Mouse (Mus musculus): ENCODE results near the gene Gm49373. TPM values are rescaled to one million over a fixed set of nuclear protein-coding genes. Genes with fewer than 3 reads are reported as not detected.

Gene Gm49373
- polyA plus RNA-seq, 1 experiment from 2014 or later: 0.44 TPM

DNA sequence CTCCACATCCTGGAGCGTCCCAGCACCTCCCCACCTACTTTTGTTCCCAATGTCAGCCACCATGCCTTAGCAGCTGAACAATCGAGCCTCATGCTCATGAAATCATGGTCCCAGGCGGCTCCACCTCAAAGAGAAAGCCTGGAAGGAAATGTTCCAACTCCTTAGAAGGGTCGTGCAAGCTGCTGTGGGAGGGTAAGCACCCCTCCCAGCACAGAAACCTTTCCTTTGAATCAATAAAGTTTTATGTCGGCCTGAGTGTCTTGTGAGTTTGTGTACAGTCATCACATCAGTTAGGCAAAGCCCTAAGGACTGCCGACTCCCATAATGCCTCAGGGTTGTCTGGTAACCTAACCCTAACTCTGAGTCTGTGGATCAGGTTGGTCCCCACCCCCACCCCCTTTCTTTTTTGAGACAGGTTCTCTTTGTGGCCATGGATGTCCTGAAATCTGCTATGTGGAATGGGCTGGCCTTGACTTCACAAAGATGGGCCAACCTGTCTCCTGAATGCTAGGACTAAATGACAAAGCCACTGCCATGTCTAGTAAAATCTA is 44.3 kb downstream of the Gm49373 start:
- Histone ChIP-seq H3K27me3 (ENCODE audit: control insufficient read depth, insufficient read depth, low read length) (peaks cover 61% of the 10 kb centered on the region), H3K4me1 (ENCODE audit: control insufficient read depth, insufficient read depth, low read length) (peaks cover 34% of the 10 kb centered on the region), H3K4me3 (ENCODE audit: low read depth, low read length) (no peak overlapping the region), H3K27ac (ENCODE audit: low read depth, low read length) (peak overlapping the region; percentile 31), H3K9ac (ENCODE audit: low read depth, low read length) (no peak overlapping the region), H3K4me2 (peak overlapping the region; percentile 94; the same call in 1 of the 2 replicates), H3K36me3 (ENCODE audit: control insufficient read depth, insufficient read depth, low read length) (no peaks in the 10 kb centered on the region), H3K9me3 (replicated peaks; ENCODE audit: control insufficient read depth, low read length) (no peaks in the 10 kb centered on the region)
- no peak for ATAC-seq (replicated peaks; ENCODE audit: insufficient number of reproducible peaks, low FRiP score, low TSS enrichment)
- 67% methylated on average over 6 of the region's 6 CpGs for WGBS (ENCODE audit: insufficient replicate concordance)

DNA sequence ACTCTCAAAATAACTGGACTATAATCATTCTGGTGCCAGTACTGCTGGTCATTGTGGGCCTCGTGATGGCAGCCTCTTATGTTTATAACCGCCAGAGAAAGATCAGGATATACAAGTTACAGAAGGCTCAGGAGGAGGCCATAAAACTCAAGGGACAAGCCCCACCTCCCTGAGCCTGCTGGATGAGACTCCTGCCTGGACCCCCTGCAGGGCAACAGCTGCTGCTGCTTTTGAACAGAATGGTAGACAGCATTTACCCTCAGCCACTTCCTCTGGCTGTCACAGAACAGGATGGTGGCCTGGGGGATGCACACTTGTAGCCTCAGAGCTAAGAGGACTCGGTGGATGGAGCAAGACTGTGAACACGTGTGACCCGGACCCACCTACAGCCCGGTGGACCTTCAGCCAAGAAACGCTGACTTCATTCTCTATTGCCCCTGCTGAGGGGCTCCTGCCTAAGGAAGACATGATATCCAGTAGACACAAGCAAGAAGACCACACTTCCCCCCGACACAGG is 45.1 kb downstream of the Gm49373 start:
- Histone ChIP-seq H3K9ac (ENCODE audit: low read depth, low read length) (no peak overlapping the region), H3K4me1 (ENCODE audit: control insufficient read depth, insufficient read depth, low read length) (peaks cover 29% of the 10 kb centered on the region), H3K27me3 (ENCODE audit: control insufficient read depth, insufficient read depth, low read length) (peaks cover 53% of the 10 kb centered on the region), H3K36me3 (ENCODE audit: control insufficient read depth, insufficient read depth, low read length) (no peaks in the 10 kb centered on the region), H3K4me2 (no peak overlapping the region), H3K9me3 (replicated peaks; ENCODE audit: control insufficient read depth, low read length) (no peaks in the 10 kb centered on the region), H3K4me3 (ENCODE audit: low read depth, low read length) (no peak overlapping the region), H3K27ac (ENCODE audit: low read depth, low read length) (no peak overlapping the region)
- ATAC-seq (replicated peaks; ENCODE audit: insufficient number of reproducible peaks, low FRiP score, low TSS enrichment): no peak
- WGBS (ENCODE audit: insufficient replicate concordance): 47% methylated on average over 8 of the region's 8 CpGs

DNA sequence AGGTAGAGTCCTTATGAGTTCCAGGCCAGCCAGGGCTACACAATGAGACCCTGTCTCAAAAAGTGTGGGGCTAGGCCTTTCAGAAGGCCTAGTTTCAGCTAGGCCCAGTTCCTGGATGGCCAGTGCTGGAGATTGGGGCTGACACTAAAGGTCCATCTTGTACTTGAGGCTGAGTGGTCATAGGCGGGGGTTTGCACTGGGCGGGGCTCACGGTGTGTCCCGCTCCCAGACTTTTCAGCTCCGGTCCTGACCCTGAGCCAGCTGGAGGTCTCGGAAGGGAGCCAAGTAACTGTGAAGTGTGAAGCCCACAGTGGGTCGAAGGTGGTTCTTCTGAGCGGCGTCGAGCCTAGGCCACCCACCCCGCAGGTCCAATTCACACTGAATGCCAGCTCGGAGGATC is 46.0 kb downstream of the Gm49373 start:
- no peaks in the 10 kb centered on the region for H3K36me3 ChIP-seq (ENCODE audit: control insufficient read depth, insufficient read depth, low read length)
- H3K4me2 ChIP-seq: no peak overlapping the region
- H3K4me3 ChIP-seq (ENCODE audit: low read depth, low read length): no peak overlapping the region
- H3K27ac ChIP-seq (ENCODE audit: low read depth, low read length): no peak overlapping the region
- no peaks in the 10 kb centered on the region for H3K9me3 ChIP-seq (replicated peaks; ENCODE audit: control insufficient read depth, low read length)
- ATAC-seq (replicated peaks; ENCODE audit: insufficient number of reproducible peaks, low FRiP score, low TSS enrichment): no peak
- WGBS (ENCODE audit: insufficient replicate concordance): 67% methylated on average over 12 of the region's 12 CpGs
- peak overlapping the region; percentile 28; the same call in 1 of the 2 replicates for H3K9ac ChIP-seq (ENCODE audit: low read depth, low read length)
- H3K4me1 ChIP-seq (ENCODE audit: control insufficient read depth, insufficient read depth, low read length): peaks cover 23% of the 10 kb centered on the region
- peaks cover 43% of the 10 kb centered on the region for H3K27me3 ChIP-seq (ENCODE audit: control insufficient read depth, insufficient read depth, low read length)

DNA sequence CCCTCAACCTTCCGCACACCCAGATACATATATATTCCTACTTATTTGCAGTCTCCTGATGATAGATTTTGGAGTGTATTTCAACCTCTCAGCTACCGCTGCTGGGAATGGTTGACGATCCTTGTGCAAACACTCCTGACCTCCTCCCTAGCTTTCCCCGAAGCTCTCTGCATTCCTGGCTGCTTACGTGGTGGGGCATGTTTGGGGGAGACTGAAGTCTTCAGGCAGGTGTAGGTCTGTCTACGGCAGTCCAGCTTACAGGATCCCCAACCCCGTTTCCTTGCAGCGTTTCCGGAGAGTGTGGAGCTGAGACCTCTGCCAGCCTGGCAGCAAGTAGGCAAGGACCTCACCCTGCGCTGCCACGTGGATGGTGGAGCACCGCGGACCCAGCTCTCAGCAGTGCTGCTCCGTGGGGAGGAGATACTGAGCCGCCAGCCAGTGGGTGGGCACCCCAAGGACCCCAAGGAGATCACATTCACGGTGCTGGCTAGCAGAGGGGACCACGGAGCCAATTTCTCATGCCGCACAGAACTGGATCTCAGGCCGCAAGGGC is 47.6 kb downstream of the Gm49373 start:
- no peak overlapping the region for H3K9ac ChIP-seq (ENCODE audit: low read depth, low read length)
- peaks cover 12% of the 10 kb centered on the region for H3K4me1 ChIP-seq (ENCODE audit: control insufficient read depth, insufficient read depth, low read length)
- H3K9me3 ChIP-seq (replicated peaks; ENCODE audit: control insufficient read depth, low read length): no peaks in the 10 kb centered on the region
- H3K4me2 ChIP-seq: no peak overlapping the region
- ATAC-seq (replicated peaks; ENCODE audit: insufficient number of reproducible peaks, low FRiP score, low TSS enrichment): no peak
- H3K4me3 ChIP-seq (ENCODE audit: low read depth, low read length): no peak overlapping the region
- H3K27me3 ChIP-seq (ENCODE audit: control insufficient read depth, insufficient read depth, low read length): peaks cover 36% of the 10 kb centered on the region
- H3K27ac ChIP-seq (ENCODE audit: low read depth, low read length): no peak overlapping the region
- H3K36me3 ChIP-seq (ENCODE audit: control insufficient read depth, insufficient read depth, low read length): no peaks in the 10 kb centered on the region
- 67% methylated on average over 19 of the region's 19 CpGs for WGBS (ENCODE audit: insufficient replicate concordance)

DNA sequence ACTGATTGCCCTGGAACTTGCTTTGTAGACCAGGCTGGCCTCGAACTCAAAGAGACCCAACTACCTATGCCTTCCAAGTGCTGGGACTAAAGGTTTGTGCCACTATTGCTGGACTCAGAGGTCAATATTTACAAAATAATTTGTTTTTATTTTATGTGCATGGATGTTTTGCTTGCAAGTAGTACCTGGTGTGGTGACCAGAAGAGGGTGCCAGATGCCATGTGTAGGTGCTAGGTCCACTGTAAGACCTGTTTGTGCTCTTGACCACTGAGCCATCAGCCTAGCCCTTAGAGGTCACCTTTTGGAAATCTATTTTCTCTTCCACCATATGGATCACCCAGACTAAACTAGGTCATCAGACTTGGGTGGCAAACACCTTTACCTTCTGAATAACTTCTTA is 50.2 kb downstream of the Gm49373 start:
- H3K9me3 ChIP-seq (replicated peaks; ENCODE audit: control insufficient read depth, low read length): no peaks in the 10 kb centered on the region
- no peak overlapping the region for H3K27ac ChIP-seq (ENCODE audit: low read depth, low read length)
- H3K4me3 ChIP-seq (ENCODE audit: low read depth, low read length): no peak overlapping the region
- peaks cover 28% of the 10 kb centered on the region for H3K27me3 ChIP-seq (ENCODE audit: control insufficient read depth, insufficient read depth, low read length)
- no peak overlapping the region for H3K9ac ChIP-seq (ENCODE audit: low read depth, low read length)
- H3K4me2 ChIP-seq: no peak overlapping the region
- no peaks in the 10 kb centered on the region for H3K36me3 ChIP-seq (ENCODE audit: control insufficient read depth, insufficient read depth, low read length)
- H3K4me1 ChIP-seq (ENCODE audit: control insufficient read depth, insufficient read depth, low read length): no peaks in the 10 kb centered on the region; the same call in 1 of the 2 replicates
- ATAC-seq (replicated peaks; ENCODE audit: insufficient number of reproducible peaks, low FRiP score, low TSS enrichment): no peak
- WGBS (ENCODE audit: insufficient replicate concordance): 89% methylated on average over 1 of the region's 1 CpGs

DNA sequence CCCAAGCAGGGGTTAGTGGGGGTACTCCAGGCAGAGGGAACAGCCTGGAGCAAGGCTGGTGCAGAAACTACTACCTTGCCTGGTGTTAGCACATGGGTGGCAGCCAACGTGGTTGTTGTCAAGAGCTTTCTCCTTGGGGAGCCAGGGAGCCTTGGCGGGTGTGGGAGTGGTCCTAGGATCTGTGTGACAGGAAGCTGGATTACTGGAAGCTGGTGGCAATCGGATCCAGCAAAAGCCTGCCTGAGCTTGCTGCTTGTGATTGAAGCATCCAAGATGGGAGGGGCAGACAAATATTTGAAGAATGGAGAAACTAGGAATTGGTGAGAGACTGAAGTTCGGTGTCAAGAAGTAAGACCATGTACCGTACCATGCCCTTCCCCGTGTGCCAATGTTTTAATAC is 50.6 kb downstream of the Gm49373 start:
- 61% methylated on average over 6 of the region's 6 CpGs for WGBS (ENCODE audit: insufficient replicate concordance)
- H3K9me3 ChIP-seq (replicated peaks; ENCODE audit: control insufficient read depth, low read length): no peaks in the 10 kb centered on the region

DNA sequence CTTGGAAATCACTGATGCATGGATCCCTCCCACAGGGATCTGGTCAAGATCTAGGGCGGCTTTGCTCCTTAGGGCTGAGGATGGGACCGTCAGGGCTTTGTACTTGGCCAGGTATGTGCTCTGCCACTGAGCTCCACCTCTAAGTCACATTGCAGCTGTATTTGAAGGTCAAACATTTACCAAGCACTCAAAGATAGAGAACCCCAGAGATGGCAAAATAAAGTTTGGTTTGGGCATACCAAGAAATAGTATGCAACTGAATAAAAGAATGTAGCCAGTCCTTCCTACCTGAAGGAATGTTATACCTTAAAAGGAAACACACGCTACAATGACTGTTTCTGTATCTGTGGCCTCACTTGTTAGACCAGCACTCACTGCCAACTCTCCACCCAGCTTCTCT is 51.5 kb downstream of the Gm49373 start:
- 73% methylated on average over 3 of the region's 3 CpGs for WGBS (ENCODE audit: insufficient replicate concordance)
- no peaks in the 10 kb centered on the region for H3K9me3 ChIP-seq (replicated peaks; ENCODE audit: control insufficient read depth, low read length)
- H3K27me3 ChIP-seq (ENCODE audit: control insufficient read depth, insufficient read depth, low read length): peaks cover 29% of the 10 kb centered on the region

More for the DNA sequence above, 50.6 kb downstream of the Gm49373 start:
- Histone ChIP-seq H3K9ac (ENCODE audit: low read depth, low read length) (no peak overlapping the region), H3K27me3 (ENCODE audit: control insufficient read depth, insufficient read depth, low read length) (peaks cover 28% of the 10 kb centered on the region), H3K4me2 (no peak overlapping the region), H3K4me1 (ENCODE audit: control insufficient read depth, insufficient read depth, low read length) (no peaks in the 10 kb centered on the region; the same call in 1 of the 2 replicates), H3K36me3 (ENCODE audit: control insufficient read depth, insufficient read depth, low read length) (no peaks in the 10 kb centered on the region), H3K27ac (ENCODE audit: low read depth, low read length) (no peak overlapping the region), H3K4me3 (ENCODE audit: low read depth, low read length) (no peak overlapping the region)
- no peak for ATAC-seq (replicated peaks; ENCODE audit: insufficient number of reproducible peaks, low FRiP score, low TSS enrichment)

DNA sequence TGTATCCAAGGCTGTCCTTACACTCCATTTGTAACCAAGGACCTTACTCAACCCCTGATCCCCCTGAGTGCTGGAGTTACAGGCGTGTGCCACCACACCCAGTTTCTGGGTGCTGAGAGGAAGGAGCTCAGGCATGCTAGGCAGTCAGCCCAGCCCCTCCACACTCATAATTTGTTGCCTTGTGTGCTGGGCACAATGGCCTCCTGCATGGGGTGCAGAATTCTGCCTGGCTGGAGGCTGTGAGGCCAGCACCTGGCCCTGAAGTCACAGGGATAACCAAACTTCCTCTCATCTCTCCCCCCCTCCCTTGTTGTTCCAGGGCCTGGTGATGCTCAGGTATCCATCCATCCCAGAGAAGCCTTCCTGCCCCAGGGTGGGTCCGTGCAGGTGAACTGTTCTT is 54.3 kb downstream of the Gm49373 start:
- Histone ChIP-seq H3K9ac (ENCODE audit: low read depth, low read length) (no peak overlapping the region), H3K36me3 (ENCODE audit: control insufficient read depth, insufficient read depth, low read length) (no peaks in the 10 kb centered on the region), H3K4me1 (ENCODE audit: control insufficient read depth, insufficient read depth, low read length) (peaks cover 11% of the 10 kb centered on the region), H3K4me2 (no peak overlapping the region), H3K9me3 (replicated peaks; ENCODE audit: control insufficient read depth, low read length) (no peaks in the 10 kb centered on the region), H3K27ac (ENCODE audit: low read depth, low read length) (no peak overlapping the region), H3K4me3 (ENCODE audit: low read depth, low read length) (no peak overlapping the region), H3K27me3 (ENCODE audit: control insufficient read depth, insufficient read depth, low read length) (peaks cover 43% of the 10 kb centered on the region)
- 64% methylated on average over 2 of the region's 2 CpGs for WGBS (ENCODE audit: insufficient replicate concordance)
- ATAC-seq (replicated peaks; ENCODE audit: insufficient number of reproducible peaks, low FRiP score, low TSS enrichment): no peak

More for the DNA sequence above, 51.5 kb downstream of the Gm49373 start:
- Histone ChIP-seq H3K4me2 (no peak overlapping the region), H3K4me1 (ENCODE audit: control insufficient read depth, insufficient read depth, low read length) (peaks cover 3% of the 10 kb centered on the region; the same call in 1 of the 2 replicates), H3K36me3 (ENCODE audit: control insufficient read depth, insufficient read depth, low read length) (no peaks in the 10 kb centered on the region), H3K9ac (ENCODE audit: low read depth, low read length) (no peak overlapping the region), H3K27ac (ENCODE audit: low read depth, low read length) (no peak overlapping the region), H3K4me3 (ENCODE audit: low read depth, low read length) (no peak overlapping the region)
- ATAC-seq (replicated peaks; ENCODE audit: insufficient number of reproducible peaks, low FRiP score, low TSS enrichment): no peak

DNA sequence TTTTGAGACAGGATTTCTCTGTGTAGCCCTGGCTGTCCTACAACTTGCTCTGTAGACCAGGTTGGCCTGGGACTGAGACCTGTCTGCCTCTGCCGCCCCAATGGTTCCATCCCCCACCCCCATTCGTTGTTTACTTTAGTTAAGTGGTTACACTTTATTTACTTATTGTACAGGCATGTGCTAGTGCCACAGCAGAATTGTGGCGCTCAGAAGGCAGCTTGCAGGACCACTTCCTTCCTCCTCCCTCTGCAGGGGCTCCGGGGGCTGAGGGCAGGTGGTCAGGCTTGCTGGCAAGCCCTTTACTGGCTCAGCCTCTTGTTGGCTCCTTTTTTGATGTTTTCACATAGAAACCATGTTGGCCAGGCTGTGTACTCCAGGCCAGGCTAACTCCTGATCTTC is 55.7 kb downstream of the Gm49373 start:
- peaks cover 11% of the 10 kb centered on the region for H3K4me1 ChIP-seq (ENCODE audit: control insufficient read depth, insufficient read depth, low read length)
- no peak overlapping the region for H3K9ac ChIP-seq (ENCODE audit: low read depth, low read length)
- H3K27me3 ChIP-seq (ENCODE audit: control insufficient read depth, insufficient read depth, low read length): peaks cover 43% of the 10 kb centered on the region
- no peak overlapping the region for H3K27ac ChIP-seq (ENCODE audit: low read depth, low read length)
- no peaks in the 10 kb centered on the region for H3K36me3 ChIP-seq (ENCODE audit: control insufficient read depth, insufficient read depth, low read length)
- H3K9me3 ChIP-seq (replicated peaks; ENCODE audit: control insufficient read depth, low read length): no peaks in the 10 kb centered on the region
- no peak for ATAC-seq (replicated peaks; ENCODE audit: insufficient number of reproducible peaks, low FRiP score, low TSS enrichment)
- H3K4me3 ChIP-seq (ENCODE audit: low read depth, low read length): peak overlapping the region; percentile 8; the same call in 1 of the 2 replicates
- WGBS (ENCODE audit: insufficient replicate concordance): 27% methylated on average over 4 of the region's 4 CpGs
- peak overlapping the region; percentile 77 for H3K4me2 ChIP-seq

All from heart, embryonic 11.5 days (tissue).